Mouse (Mus musculus) heart, embryonic 14.5 days (tissue): ENCODE data around the gene Tmprss6. TPM values are rescaled to one million over a fixed set of nuclear protein-coding genes. Genes with fewer than 3 reads are reported as not detected.

Experiments used
- ATAC-seq: fragments of 200-750 bp; cut with Nextera tagmentation; 2 replicates; pipeline ENCODE4 v1.8.0; 2017; ENCODE audit warnings: low read depth, moderate TSS enrichment; ENCODE audit not compliant: insufficient number of reproducible peaks, insufficient read depth, low FRiP score
- H3K27ac ChIP-seq, 2 experiments: fragments of 200-500 bp in 1 of 2; fragments of 300-500 bp in 1 of 2; sonication (generic) in 1 of 2; replicated peaks in 1 of 2; 2 replicates each; pipeline ENCODE4 v1.5.1; 2012 to 2014; ENCODE audit warnings: low read depth in 2 of 2, low read length in 2 of 2, control low read depth in 1 of 2, mild to moderate bottlenecking in 1 of 2, mixed read lengths in 1 of 2; ENCODE audit not compliant: control insufficient read depth in 1 of 2, insufficient read depth in 1 of 2
- H3K27me3 ChIP-seq: fragments of 300-500 bp; sonication (generic); 2 replicates; pipeline ENCODE4 v1.6.1; 2014; ENCODE audit warnings: mild to moderate bottlenecking, low read length, control low read depth; ENCODE audit not compliant: control insufficient read depth, insufficient read depth
- H3K36me3 ChIP-seq: fragments of 300-500 bp; sonication (generic); 2 replicates; pipeline ENCODE4 v1.6.1; 2014; ENCODE audit warnings: mild to moderate bottlenecking, control low read depth, low read length, mixed read lengths; ENCODE audit not compliant: control insufficient read depth, insufficient read depth
- H3K4me1 ChIP-seq, 2 experiments: fragments of 200-500 bp in 1 of 2; fragments of 300-500 bp in 1 of 2; sonication (generic) in 1 of 2; 2 replicates each; pipeline ENCODE4 v1.6.1; 2012 to 2014; ENCODE audit warnings: low read length in 2 of 2, control low read depth in 1 of 2, mixed read lengths in 1 of 2; ENCODE audit not compliant: control insufficient read depth in 2 of 2, insufficient read depth in 2 of 2
- H3K4me2 ChIP-seq: fragments of 300-500 bp; sonication (generic); 2 replicates; pipeline ENCODE4 v1.6.1; 2014; ENCODE audit warnings: mild to moderate bottlenecking, low read length
- H3K4me3 ChIP-seq, 2 experiments: fragments of 200-500 bp in 1 of 2; fragments of 300-500 bp in 1 of 2; sonication (generic) in 1 of 2; 2 replicates each; pipeline ENCODE4 v1.5.1; 2012 to 2014; ENCODE audit warnings: low read length in 2 of 2, mild to moderate bottlenecking in 2 of 2, control low read depth in 1 of 2, low read depth in 1 of 2, moderate library complexity in 1 of 2; ENCODE audit not compliant: control insufficient read depth in 1 of 2, insufficient read depth in 1 of 2
- H3K9ac ChIP-seq: fragments of 300-500 bp; sonication (generic); 2 replicates; pipeline ENCODE4 v1.6.1; 2014; ENCODE audit warnings: mild to moderate bottlenecking, low read length
- H3K9me3 ChIP-seq: fragments of 300-500 bp; sonication (generic); 2 replicates; pipeline ENCODE4 v1.6.1; 2016; ENCODE audit warnings: low read length, control low read depth; ENCODE audit not compliant: control insufficient read depth
- WGBS: fragments of 180-500 bp; shearing (Covaris S2); extraction: QIAGEN DNeasy Blood & Tissue Kit; methylation state at CpG from one replicate; pipeline ENCODE4 v1.1.7; 2014; 5-methylcytosine and 5-hydroxymethylcytosine counted together
- polyA plus RNA-seq: library from polyadenylated mRNA; unstranded; fragments of >200 nt; fragmentation: Nextera tagmentation; extraction: Ambion mirVana; gene quantifications from 2 replicates; pipeline ENCODE4 v1.2.1, GENCODE M21; 2014

Tmprss6 gene
- polyA plus RNA-seq, 1 experiment from 2014 or later: not detected

GRCm38 (mm10) chr15:78449131-78449530 lies 19.3 kb downstream of the Tmprss6 start:
- WGBS: 34% methylated on average over 6 of the region's 6 CpGs
- Histone ChIP-seq H3K36me3 (no peaks in the 10 kb centered on the region), H3K4me2 (no peak overlapping the region), H3K4me3 (no peak overlapping the region), H3K4me1 (peaks cover 14 to 24% of the 10 kb centered on the region in 2 experiments), H3K27me3 (no peaks in the 10 kb centered on the region), H3K27ac (peak overlapping the region; percentile 73 to 86), H3K9me3 (no peaks in the 10 kb centered on the region), H3K9ac (peak overlapping the region; percentile 18; the same call in 1 of the 2 replicates)
- no peak for ATAC-seq

DNA sequence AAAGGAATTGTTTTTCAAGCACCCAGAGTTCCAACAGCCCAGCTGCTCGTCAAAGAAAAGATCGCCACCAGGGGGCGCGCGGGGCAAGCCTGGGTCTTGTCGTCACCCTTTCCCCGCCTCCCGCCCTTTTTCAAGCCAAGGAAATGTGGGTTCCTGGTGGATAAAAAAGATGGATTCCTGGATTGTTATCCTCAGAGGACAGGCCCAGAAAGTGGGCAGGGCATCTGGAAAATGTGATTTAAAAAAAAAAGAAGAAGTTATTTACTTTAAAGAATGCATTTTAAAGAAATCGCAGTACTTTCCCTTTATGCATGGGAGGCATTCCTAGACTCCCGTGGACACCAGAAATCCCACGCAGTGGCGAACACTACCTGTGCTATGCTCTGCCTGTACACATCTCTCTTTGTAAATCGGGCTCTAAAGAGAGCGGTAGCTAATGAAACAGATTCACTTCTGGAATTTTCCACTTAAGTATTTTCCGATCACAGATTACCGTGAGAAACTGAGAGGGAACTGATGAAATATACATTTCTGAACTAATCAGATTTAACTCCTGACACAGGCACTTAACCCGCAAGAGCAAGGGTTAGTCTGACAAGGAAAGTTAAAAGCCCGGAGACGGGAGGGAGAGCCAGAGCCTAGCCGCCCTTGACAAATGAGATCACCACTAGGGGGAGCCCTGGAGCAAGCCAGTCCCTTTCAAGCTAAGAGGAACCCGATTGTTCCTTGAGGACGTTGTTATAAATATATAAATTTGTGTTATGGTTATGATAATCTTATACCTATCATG lies 20.5 kb downstream of the Tmprss6 start:
- Histone ChIP-seq H3K4me1 (peaks cover 15 to 25% of the 10 kb centered on the region in 2 experiments), H3K4me2 (peak overlapping the region; percentile 84), H3K27me3 (no peaks in the 10 kb centered on the region), H3K27ac (peak overlapping the region; percentile 86 to 89), H3K9ac (peak overlapping the region; percentile 72), H3K36me3 (no peaks in the 10 kb centered on the region), H3K4me3 (peak overlapping the region; percentile 20 to 33), H3K9me3 (no peaks in the 10 kb centered on the region)
- under 1% methylated on average over 22 of the region's 22 CpGs for WGBS
- ATAC-seq: no peak

DNA sequence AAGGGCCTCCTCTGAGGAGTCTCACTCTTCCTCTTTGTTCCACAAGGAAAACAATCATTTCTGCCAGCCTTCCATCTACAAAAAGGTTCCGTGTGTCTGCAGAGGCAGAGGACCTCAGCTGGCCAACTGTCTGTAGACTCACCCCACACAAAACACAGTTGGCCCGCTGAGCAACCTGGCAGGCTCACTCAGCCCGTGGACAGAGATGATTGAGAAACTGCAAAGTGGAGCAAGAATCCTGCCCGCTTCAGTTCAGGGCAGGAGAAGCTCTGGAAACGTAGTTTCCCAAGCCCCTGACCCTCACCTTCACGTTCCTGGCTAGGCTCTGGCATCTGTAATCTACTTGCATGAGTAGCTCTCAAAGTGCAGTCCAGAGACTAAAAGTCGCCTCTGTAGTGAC lies 21.3 kb downstream of the Tmprss6 start:
- WGBS: 38% methylated on average over 7 of the region's 7 CpGs
- no peak overlapping the region for H3K9ac ChIP-seq

DNA sequence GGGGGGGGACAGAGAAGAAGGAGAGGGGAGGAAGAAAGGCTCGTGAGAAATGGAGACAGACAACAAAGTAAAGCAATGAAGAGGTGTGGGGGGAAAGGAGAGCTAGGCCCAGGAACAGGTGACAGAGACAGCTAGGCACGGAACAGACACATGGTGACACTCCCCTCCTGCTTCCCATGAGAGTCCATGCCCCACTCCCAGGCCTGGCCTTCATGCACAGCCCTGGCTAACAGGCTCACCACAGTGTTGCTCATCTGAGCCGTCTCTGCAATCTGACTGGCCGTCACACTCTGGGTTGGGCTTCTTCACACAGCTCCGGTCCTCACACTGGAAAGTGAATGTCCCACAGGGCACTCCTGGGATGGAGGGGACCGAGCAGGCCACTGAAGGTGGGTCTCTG lies 24.6 kb downstream of the Tmprss6 start:
- Histone ChIP-seq H3K9ac (no peak overlapping the region), H3K36me3 (no peaks in the 10 kb centered on the region), H3K9me3 (no peaks in the 10 kb centered on the region), H3K4me3 (no peak overlapping the region), H3K4me2 (no peak overlapping the region), H3K27ac (no peak overlapping the region), H3K27me3 (no peaks in the 10 kb centered on the region), H3K4me1 (peaks cover 16 to 26% of the 10 kb centered on the region in 2 experiments)
- 41% methylated on average over 6 of the region's 6 CpGs for WGBS
- no peak for ATAC-seq

More for the DNA sequence above, 21.3 kb downstream of the Tmprss6 start:
- H3K9me3 ChIP-seq: no peaks in the 10 kb centered on the region
- no peak for ATAC-seq
- no peak overlapping the region for H3K4me2 ChIP-seq
- H3K27me3 ChIP-seq: no peaks in the 10 kb centered on the region
- H3K27ac ChIP-seq: no peak overlapping the region
- no peaks in the 10 kb centered on the region for H3K36me3 ChIP-seq
- no peak overlapping the region for H3K4me3 ChIP-seq
- peaks cover 15 to 25% of the 10 kb centered on the region in 2 experiments for H3K4me1 ChIP-seq

- H3K4me2 ChIP-seq: no peak overlapping the region
- H3K27me3 ChIP-seq: no peaks in the 10 kb centered on the region
- no peak for ATAC-seq
- H3K27ac ChIP-seq: no peak overlapping the region
- 85% methylated on average over 19 of the region's 19 CpGs for WGBS
- no peaks in the 10 kb centered on the region for H3K9me3 ChIP-seq
- no peak overlapping the region for H3K4me3 ChIP-seq
- H3K9ac ChIP-seq: no peak overlapping the region
- H3K4me1 ChIP-seq: peaks cover 23 to 36% of the 10 kb centered on the region in 2 experiments; a peak in 3 of 4 replicates
- no peaks in the 10 kb centered on the region for H3K36me3 ChIP-seq
Observed at GRCm38 (mm10) chr15:78442231-78442630, 26.2 kb downstream of the Tmprss6 start.

- peaks cover 22 to 37% of the 10 kb centered on the region in 2 experiments; a peak in 3 of 4 replicates for H3K4me1 ChIP-seq
- WGBS: 69% methylated on average over 9 of the region's 9 CpGs
Observed at GRCm38 (mm10) chr15:78438973-78439372, 29.5 kb downstream of the Tmprss6 start.

GRCm38 (mm10) chr15:78438505-78438904 lies 29.9 kb downstream of the Tmprss6 start:
- Histone ChIP-seq H3K4me2 (no peak overlapping the region), H3K4me1 (peaks cover 22 to 37% of the 10 kb centered on the region in 2 experiments; a peak in 3 of 4 replicates), H3K9ac (no peak overlapping the region), H3K4me3 (no peak overlapping the region), H3K27ac (no peak overlapping the region), H3K27me3 (no peaks in the 10 kb centered on the region), H3K9me3 (no peaks in the 10 kb centered on the region), H3K36me3 (peaks cover 10% of the 10 kb centered on the region)
- no peak for ATAC-seq
- 55% methylated on average over 8 of the region's 8 CpGs for WGBS

More at GRCm38 (mm10) chr15:78438973-78439372, 29.5 kb downstream of the Tmprss6 start:
- Histone ChIP-seq H3K9me3 (no peaks in the 10 kb centered on the region), H3K4me2 (no peak overlapping the region), H3K27me3 (no peaks in the 10 kb centered on the region), H3K27ac (no peak overlapping the region), H3K4me3 (no peak overlapping the region), H3K9ac (no peak overlapping the region), H3K36me3 (peaks cover 6% of the 10 kb centered on the region)
- no peak for ATAC-seq
